Mouse (Mus musculus) retina, postnatal 1 day (tissue): ENCODE data around the gene Rundc1.
"Not testable (repeated sequence)": the region's sequence is repeated elsewhere in the genome, so short reads cannot be mapped to it uniquely, and the experiment has no call there.

Experiments
- DNase-seq: peaks from one replicate; pipeline ENCODE4 v3.0.0-alpha.2; 2012

The Rundc1 gene

GRCm38 (mm10) chr11:101467477-101468262 lies 42.8 kb downstream of the Rundc1 start:
- DNase-seq, result peak; percentile 92

- DNase-seq, result no peak
These were observed 43.4 kb downstream of the Rundc1 start for GRCm38 (mm10) chr11:101468263-101468688.

- no peak for DNase-seq
These were observed 43.8 kb downstream of the Rundc1 start for GRCm38 (mm10) chr11:101468731-101469130.

- DNase-seq, result no peak
These were observed 44.3 kb downstream of the Rundc1 start for GRCm38 (mm10) chr11:101469155-101469554.

GRCm38 (mm10) chr11:101470206-101470605 lies 45.3 kb downstream of the Rundc1 start:
- no peak for DNase-seq

GRCm38 (mm10) chr11:101471926-101472325 lies 47.0 kb downstream of the Rundc1 start:
- peak; percentile 17 for DNase-seq

- peak; percentile 44 for DNase-seq
These were observed 47.5 kb downstream of the Rundc1 start for GRCm38 (mm10) chr11:101472336-101472735.

GRCm38 (mm10) chr11:101473686-101474085 lies 48.8 kb downstream of the Rundc1 start:
- not testable (repeated sequence) for DNase-seq

- DNase-seq, result peak; percentile 18
These were observed 49.4 kb downstream of the Rundc1 start for GRCm38 (mm10) chr11:101474298-101474697.

- DNase-seq, result not testable (repeated sequence)
These were observed 51.5 kb downstream of the Rundc1 start for GRCm38 (mm10) chr11:101476361-101476760.

GRCm38 (mm10) chr11:101477194-101477551 lies 52.3 kb downstream of the Rundc1 start:
- peak; percentile 92 for DNase-seq

- DNase-seq, result peak; percentile 94
These were observed 52.8 kb downstream of the Rundc1 start for GRCm38 (mm10) chr11:101477552-101478211.

GRCm38 (mm10) chr11:101479171-101479635 lies 54.3 kb downstream of the Rundc1 start:
- DNase-seq, result peak; percentile 97

- DNase-seq, result no peak
These were observed 56.0 kb downstream of the Rundc1 start for GRCm38 (mm10) chr11:101480912-101481311.

GRCm38 (mm10) chr11:101483804-101484203 lies 58.9 kb downstream of the Rundc1 start:
- DNase-seq, result no peak

GRCm38 (mm10) chr11:101484245-101484644 lies 59.4 kb downstream of the Rundc1 start:
- DNase-seq, result no peak

- no peak for DNase-seq
These were observed 59.9 kb downstream of the Rundc1 start for GRCm38 (mm10) chr11:101484814-101485213.
